Mouse (Mus musculus) adrenal gland (tissue): ENCODE data around the gene Hist1h2aa.

ENCODE experiments used
- intact Hi-C: fragments of 180-260 bp; cut with DNase I; formaldehyde crosslinking; loops from one replicate; pipeline ENCODE4 v1.15.1; 2025
- microRNA-seq, 2 experiments: library from miRNA; unstranded; fragments of <30 nt; microRNA quantifications; one replicate each; pipeline ENCODE4; 2019

Gene Hist1h2aa

DNA sequence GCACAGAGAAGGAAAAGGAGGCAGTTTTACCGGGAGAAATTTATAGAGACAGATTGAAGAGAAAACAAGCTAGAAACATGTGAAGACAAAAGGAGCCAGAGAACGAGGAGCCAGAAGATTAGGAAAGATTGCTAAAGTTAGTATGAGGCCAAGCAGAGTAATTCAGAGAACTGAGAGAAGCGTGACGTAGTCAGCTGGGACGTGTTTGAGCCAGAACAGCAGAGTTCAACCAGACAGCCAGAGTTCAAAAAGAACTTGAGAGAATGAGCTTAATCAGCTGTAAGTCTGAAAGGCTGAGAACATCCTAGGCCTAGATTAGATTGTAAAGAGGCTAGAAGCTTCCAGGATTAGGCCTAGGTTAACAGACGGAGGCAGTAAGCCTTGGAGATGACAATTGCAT is 6.0 kb downstream of the Hist1h2aa start:
- intact Hi-C loops: no loop called here

DNA sequence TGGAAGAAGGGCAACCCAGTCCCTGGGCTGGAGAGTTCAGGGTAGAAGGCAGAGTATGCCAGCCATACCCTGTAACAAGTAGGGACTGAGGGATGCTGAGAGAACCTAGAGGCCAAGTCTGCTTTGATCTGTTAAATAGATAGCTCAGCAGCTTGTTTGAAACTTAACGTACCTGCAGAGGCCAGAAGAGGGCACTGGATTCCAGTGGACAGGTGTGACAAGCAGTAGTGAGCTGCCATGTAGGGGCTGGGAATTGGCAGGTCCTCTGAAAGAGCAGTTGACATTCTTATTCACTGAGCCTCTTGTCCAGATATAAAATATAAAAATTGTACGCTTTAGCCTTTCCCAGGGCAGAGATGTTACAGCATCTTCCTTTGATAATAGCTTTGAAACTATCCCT is 8.6 kb downstream of the Hist1h2aa start:
- intact Hi-C loops: no loop called here

DNA sequence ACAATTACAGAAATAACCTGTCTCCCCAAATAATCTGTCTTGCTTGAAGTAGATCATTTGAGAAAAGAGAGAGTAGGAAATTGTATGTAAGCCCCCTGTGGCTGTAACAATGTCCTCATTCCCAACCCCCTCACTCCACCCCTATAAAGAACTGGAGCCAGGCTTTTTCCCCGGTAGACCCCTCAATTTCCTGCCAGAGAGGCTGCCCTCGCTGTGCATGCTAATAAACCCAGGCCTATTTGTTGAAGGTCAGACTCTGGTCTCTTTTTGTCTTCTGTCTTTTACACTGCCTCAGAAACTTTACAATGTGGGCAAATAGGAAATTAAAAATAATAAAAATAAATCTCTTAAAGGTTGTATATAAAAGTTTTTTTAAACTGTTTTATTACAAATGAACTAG is 12.0 kb downstream of the Hist1h2aa start:
- intact Hi-C loops: loop anchor here (5.0 kb wide), 1 partner anchor 34 kb away; no protein-coding TSS in a partner anchor

DNA sequence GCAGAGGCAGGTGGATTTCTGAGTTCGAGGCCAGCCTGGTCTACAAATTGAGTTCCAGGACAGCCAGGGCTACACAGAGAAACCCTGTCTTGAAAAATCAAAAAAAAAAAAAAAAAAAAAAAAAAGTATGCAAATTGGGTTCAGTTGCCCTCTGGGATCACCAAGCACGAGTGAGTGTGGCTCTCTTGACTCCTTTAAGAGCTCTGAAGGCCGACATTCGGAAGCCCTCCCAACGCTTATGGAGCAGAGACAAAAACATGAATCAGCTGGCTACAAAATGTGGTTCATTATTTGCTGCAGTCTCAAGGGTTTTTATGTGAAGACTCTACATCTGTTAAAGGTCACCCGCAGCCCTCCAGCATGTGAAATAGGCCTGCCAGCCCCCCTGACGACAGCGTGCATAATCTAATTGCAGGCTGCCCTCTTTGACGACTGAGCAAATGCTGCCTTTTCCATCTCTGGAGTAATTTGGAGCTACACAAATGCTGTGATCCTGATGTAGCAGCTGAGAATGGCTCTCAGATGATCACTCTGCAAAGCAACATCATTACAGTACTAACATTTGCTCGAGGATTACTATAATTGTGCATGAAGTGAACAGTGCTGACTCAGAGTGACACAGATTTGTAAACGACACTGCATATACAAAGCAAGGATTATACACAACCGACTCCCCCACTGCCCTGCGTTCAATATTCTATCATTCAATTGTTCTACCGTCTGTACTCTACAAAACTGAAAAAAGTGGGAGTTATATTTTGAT is 15.4 kb downstream of the Hist1h2aa start:
- intact Hi-C loops: loop anchor here (2.0 to 5.0 kb wide), 2 partner anchors 37 to 117 kb away; no protein-coding TSS in a partner anchor

DNA sequence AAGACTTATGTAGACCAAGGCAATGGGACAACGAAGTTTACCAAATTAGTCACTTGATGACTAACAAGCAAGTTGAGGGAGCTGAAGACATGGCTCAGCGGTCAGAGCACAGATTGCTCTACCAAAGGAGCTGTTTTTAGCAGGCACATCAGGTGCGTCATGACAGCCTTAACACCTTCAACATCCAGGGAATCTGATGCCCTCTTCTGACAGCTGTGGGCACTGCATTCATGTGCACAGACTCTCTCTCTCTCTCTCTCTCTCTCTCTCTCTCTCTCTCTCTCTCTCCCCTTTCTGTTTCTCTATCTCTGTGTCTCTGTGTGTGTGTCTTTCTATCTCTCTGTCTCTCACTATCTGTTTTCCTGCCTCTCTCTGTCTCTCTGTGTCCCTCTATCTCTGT is 16.7 kb downstream of the Hist1h2aa start:
- intact Hi-C loops: loop anchor here (2.0 kb wide), 1 partner anchor 118 kb away; no protein-coding TSS in a partner anchor

DNA sequence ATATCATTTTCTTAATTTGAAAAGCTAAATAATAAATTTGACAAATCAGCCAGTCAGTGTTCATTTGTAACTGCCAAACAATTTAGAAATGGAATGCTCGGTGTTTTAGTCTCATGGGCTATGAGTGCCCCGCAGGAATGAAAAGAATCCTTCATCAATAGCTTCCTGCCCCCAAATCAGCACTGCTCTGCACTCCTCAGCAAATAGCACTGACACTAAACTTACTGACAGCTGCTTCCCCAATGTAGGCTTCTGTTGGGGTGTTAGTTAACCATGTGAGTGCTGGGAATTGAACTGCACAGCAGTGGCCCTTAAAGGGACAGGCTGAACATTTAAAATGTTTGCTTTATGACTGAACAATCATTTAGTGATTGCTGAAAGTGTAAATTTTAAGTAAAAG is 25.5 kb downstream of the Hist1h2aa start:
- intact Hi-C loops: no loop called here

DNA sequence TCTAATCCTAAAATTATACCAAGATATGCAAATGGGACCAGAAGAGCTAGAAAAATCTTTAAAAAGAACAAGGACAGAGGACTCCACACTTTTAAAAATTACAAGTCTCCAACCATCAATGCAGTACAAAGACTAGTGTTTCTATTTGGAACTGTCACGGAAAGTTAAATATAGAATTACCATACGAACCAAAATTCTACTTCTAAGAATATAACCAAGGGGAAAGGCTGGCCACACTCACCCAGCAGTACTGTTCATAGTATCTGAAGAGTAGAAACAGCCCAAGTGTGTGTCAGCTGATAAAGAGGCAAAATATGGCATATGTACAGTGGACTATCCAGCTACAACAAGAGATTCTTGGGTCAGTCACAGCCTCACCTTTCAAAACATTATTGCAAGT is 30.6 kb downstream of the Hist1h2aa start:
- intact Hi-C loops: no loop called here

DNA sequence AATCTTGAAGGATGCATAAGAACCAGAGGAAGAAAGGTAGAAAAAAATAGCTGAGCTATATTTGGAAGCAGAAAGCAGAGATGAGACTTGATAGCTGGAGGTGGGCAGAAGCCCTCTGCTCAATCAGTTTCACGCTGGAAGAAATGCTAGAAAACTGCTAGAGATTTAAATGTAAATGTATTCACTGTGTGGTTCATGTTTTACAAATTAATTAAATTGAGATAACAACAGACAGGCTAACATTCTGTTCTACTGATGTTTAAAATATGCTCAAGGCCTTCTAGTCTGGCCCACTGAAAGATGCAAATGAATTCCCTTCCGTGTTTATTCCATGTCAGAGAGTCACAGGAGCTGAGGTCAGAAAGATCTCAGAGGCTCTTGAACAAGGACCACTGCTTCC is 37.6 kb downstream of the Hist1h2aa start:
- intact Hi-C loops: no loop called here

DNA sequence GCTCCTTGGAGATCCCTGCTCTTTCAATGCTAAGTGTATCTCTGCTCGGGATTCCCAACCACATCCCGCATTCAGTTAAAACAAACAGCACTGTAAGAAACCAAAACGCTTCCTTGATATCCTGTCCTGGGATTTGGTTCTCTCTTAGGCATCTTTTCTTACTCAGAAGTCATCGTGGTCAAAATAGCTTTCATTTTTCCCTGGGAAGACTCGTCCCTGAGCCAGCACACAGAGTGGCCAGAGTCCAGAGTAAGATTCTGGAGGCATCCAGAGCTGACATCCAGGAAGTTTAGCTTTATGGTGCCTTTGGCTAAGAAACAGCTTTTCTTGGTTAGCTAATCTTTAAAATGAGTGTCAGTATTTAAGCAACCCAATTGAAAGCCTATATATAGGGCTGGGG is 38.0 kb downstream of the Hist1h2aa start:
- intact Hi-C loops: no loop called here

Small RNA genes within 50 kb of the gene (microRNA-seq; reads per million reads assigned to microRNA genes)
- 0 reads per million in 2 experiments for gene Gm44344
